Mouse (Mus musculus) kidney, postnatal 10 days (tissue): ENCODE results near the gene Zfp423.
A peak's percentile ranks its signal among the peaks of the same experiment; 100 is the strongest.

Source experiments
- DNase-seq: peaks from one replicate; pipeline ENCODE4 v3.0.0; 2021; ENCODE audit warnings: mixed read lengths

Zfp423 gene

GRCm38 (mm10) chr8:87662307-87662771 lies 297.1 kb downstream of the Zfp423 start:
- DNase-seq, result no peak

DNA sequence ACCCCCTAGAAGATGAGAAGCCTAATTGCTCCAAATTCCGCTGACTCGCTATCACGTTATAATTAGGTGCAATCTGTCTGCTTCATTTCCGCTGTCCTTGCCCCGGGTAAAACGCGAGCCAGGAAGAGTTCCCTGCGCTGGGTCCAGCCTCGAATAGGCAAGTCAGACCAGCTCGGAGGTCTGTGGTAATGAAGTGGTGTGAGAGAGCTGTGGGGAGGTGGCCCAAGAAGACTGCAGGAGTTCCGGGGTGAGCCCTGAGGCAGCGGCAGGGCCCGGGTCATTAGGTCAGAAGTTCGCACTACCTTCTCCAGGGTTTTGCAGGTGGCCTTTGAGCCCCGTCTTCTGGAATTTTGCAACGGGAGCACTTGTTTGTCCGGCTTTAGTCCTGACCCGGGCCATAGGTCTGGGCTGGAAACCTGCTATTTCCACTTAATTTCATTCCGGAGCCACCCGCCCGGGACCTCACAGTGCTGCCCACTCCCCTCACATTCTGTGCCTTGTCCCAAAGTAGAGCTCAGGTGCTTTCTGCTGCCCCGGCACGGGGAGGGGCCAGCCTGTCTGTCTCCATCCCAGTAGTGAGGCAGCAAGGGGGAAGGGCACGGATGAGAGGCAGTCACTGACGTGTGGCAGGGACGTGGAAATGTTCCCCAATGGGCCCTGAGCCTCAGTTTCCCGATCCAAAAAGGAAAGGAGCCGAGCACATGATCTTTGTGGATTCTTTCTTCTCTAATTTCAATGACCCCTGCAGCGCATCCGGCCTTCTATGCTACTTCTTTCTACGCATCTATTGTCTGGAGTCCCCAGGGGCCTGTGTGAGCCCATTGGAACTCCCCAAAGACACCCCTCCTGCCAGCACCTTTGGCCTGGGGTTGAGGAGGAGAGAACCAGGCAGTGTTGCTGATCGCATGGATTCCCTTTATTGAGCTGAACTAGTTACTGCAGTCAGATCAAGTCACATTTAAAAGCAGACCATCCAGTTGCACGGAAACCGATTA lies 298.2 kb downstream of the Zfp423 start:
- DNase-seq, result peak; percentile 26

DNA sequence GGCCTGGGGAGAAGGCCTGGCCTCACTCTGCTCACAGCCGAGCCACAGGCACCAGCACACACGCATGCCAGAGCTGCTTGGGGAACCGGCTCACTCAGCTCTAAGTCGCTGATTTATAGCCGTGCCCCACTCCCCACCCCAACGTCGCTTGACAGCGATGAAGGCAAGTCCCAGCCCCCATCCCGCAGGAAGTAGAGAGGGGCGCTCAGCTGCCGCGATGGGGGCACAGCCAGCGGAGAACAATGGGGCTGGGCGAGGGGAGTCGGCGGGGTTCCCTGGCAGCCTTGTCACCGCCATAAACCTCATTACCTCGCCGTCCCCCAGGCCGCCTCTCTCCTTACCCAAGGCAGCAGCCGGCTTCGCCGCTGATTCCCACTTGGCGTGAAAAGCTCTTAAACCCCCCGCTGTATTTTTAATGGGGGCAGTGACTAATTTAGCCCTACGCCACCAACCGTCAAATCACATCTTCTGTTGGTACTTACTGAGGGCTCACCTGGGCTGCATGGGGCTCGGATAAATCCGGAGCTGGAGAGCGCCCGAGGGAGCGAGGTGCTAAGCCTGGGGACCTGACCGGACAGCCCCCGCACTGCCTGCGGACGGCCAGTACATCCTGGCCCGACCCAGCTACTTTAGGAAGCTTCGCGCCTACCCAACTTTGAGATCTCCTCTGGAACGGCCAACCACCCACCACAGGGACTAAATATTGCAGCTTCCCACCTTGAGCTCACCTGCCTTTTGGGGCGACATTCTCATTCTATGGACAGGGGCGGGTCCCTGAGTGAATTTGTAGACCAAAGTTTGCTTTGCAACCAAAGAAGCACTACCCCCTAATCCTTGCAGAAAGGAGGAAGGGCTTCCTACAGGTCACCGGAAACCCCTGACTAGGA lies 299.1 kb downstream of the Zfp423 start:
- DNase-seq, result no peak

DNA sequence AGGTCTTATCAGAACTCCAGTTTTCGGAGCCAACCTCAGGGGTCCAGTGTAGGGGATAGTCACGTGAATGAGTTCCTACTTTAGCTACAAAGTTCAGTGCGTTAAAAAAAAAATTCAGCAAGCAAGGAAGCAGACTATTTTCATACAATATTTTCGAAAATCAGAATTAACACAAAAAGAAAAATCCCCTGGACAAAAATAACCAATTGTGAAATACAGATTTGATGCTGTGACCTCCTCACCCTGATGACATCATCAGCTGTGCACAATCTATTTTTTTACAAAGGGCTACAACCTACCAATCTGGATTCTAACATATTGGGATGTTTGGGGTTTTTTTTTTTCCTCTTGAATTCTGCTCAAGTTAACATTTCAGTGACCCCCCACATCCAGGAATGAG lies 301.9 kb downstream of the Zfp423 start:
- DNase-seq, result no peak

GRCm38 (mm10) chr8:87656484-87657230 lies 302.7 kb downstream of the Zfp423 start:
- DNase-seq, result peak; percentile 90

- DNase-seq, result no peak
These were observed 303.4 kb downstream of the Zfp423 start for GRCm38 (mm10) chr8:87655946-87656345.

GRCm38 (mm10) chr8:87647781-87648180 lies 311.6 kb downstream of the Zfp423 start:
- DNase-seq, result no peak

DNA sequence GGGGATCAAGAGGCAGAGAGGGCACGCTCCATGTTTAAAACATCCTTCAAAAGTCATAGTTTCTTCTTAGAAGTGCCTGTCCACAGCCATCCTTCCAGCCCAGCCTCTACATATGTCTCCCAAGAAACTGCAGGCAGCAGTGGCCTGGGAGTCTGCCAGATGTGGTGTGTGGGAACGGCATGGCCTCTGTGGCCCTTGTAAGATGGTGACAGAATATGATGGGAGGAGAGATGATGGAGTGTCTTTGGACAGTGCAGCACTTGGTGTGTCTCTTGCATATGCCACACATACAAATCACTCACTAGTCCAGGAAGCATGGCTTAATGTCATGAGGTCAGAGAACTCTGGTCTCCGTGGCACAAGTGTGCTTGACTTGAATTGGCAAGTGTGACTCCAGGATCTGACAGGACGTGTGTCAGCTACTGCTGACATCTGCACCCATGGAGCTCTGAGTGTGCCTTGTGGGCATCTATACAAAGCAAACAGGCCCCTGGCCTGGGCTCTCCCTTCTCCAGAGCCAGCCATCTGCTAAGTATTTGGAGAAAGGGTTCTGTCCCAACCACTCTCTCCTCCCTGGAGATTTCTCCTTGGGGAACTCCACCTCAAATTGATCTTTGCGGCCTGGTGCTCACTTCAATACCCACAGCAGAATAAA lies 313.4 kb downstream of the Zfp423 start:
- no peak for DNase-seq

DNA sequence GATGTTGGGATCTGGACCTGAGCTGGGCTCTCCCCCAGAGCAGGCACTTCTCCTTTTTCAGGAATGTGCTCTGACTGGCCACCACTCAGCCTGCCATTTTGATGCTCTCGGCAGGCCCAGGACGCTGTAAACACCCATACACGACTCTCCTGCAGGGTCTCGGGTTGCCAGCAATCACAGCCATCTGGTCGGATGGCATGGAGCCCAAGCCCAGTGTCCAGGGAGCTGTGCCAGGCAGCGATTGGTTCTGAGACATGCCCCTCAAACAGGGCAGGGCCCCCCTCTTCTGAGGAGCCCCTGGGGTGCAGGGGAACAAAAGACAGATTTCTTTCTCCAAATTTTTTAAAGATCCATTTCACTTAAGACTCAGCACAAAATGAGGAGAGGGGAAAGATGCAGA lies 314.0 kb downstream of the Zfp423 start:
- DNase-seq, result no peak

DNA sequence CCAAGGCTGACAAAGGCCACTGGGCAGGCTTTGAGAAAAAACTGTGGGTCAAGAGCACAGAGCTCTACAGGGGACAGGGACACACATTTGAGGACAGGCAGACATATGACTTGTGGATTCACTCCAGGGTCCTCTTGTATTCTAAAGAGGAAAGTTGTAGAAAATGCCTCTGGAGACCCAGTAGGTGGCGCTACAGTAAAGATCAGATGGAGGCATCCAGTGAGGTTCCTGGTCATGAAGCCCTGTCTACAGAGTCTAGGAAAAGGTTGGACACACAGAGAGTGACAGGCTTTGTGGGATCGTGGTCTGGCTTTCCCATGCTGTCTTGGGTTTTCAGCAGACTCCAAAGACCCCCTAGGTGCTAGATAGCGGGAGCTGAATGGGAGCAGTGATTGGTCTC lies 318.5 kb downstream of the Zfp423 start:
- DNase-seq, result peak; percentile 46

GRCm38 (mm10) chr8:87636226-87636742 lies 323.1 kb downstream of the Zfp423 start:
- DNase-seq, result peak; percentile 25

DNA sequence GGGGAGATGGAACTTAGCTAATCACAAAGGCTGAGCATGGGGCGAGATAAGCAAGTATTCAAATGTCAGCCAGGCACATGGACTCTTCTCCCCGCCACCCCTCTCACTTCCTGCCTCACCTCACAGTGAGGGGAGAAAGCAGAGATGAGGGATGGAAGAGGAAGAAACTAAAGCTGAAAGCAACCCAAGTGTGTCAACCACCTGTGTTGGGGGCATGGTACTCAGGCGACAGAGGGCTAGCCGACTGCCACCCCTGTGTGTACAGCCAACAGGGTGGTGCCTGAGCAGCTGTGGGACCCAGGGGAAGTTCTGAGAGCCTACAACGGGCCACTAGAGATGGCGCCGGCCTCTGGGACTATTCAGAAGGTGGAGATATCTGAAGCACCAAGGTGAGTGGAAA lies 327.6 kb downstream of the Zfp423 start:
- DNase-seq, result no peak

GRCm38 (mm10) chr8:87629656-87630055 lies 329.7 kb downstream of the Zfp423 start:
- no peak for DNase-seq

GRCm38 (mm10) chr8:87621181-87621580 lies 338.2 kb downstream of the Zfp423 start:
- DNase-seq, result no peak

DNA sequence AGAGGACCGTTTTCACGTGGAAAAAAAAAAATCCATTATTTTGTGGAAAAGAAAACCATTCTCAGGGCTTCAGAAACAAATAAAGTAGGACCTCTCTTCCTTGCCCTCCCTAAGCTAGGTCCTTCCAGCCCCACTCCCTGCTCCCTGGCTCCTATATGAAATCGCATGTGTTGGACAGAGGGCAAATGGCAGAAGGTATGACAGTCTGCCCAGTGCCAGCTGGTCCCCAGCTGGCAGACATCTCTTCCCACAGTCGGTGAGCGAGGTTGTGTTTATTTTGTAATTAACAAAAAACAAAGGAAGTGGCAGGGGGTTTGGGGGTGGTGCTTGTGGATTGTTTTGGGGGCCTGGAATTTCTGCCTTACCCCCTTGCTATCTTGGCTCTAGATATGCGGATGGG lies 339.2 kb downstream of the Zfp423 start:
- DNase-seq, result no peak

- DNase-seq, result no peak
These were observed 339.9 kb downstream of the Zfp423 start for GRCm38 (mm10) chr8:87619529-87619928.

- DNase-seq, result peak; percentile 38
These were observed 340.3 kb downstream of the Zfp423 start for GRCm38 (mm10) chr8:87619118-87619517.

GRCm38 (mm10) chr8:87613701-87614100 lies 345.7 kb downstream of the Zfp423 start:
- DNase-seq, result no peak
